Mouse (Mus musculus): Measurements from ENCODE around the gene Ddc. TPM values are rescaled to one million over a fixed set of nuclear protein-coding genes. Genes with fewer than 3 reads are reported as not detected.

The Ddc gene
- polyA plus RNA-seq, 1 experiment from 2014 or later = 13.4 TPM

DNA sequence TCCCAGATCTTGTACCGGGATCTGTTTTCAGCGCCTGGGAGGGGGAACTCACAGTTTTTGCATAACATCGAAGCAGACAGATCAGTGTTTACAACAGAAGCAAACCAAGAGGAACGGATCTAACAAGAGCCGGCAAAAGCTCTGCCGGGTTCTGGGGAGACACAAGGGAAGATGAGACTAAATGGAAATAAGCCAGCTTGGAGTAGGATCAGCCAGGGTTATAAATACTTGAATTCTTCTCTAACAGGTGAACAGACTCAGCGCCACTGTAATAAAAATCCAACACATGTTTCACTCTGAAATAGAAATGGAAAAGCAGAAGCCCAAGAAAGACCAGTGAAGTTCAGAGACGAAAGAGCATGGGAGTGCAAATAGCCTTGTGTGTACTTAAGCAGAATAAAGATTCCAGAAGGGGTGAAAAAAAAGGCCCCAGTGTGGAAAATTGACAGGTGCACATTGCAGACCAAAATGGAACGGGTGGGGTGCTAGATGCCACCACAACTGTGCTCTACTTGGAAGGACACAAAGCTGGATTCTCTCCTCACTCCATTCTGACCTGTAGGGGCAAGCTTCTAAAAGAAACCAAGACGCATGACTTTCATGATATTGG is 4.8 kb downstream of the Ddc start:
- Histone ChIP-seq H3K4me2 (peak overlapping the region; percentile 16), H3K27me3 (ENCODE audit: insufficient read depth, low read length) (no peaks in the 10 kb centered on the region), H3K36me3 (ENCODE audit: insufficient read depth) (no peaks in the 10 kb centered on the region), H3K4me1 (ENCODE audit: insufficient read depth) (peaks cover 13% of the 10 kb centered on the region), H3K9me3 (ENCODE audit: low read depth, low read length) (no peaks in the 10 kb centered on the region), H3K9ac (no peak overlapping the region), H3K4me3 (ENCODE audit: low read depth, low read length) (no peak overlapping the region), H3K27ac (ENCODE audit: low read depth) (peak overlapping the region; percentile 76)
- DNase-seq (peak; percentile 43), ATAC-seq (ENCODE audit: insufficient read depth) (no peak)
- 30% methylated on average over 10 of the region's 10 CpGs for WGBS
- TF ChIP-seq CTCF (IDR thresholded peaks at IDR 0.05; ENCODE audit: low read depth) = peak; percentile 21; the same call in 1 of the 2 replicates

DNA sequence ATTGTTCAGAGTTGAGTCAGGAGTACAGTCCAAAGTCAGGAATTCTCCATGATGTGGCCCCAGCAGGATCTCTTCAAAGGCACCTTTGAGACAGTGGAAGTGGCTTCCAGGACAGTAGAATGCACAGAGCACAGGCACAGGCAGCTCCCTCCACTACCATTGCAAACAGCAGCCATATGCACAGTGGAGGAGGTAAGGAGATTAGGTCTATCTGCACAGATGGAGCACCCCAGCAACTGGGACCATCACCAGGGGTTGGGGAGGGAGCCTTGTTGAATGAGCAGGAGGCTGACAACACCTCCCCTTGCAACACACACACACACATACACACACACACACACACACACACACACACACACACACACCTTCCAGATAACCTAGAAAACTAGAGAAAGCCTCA is 6.1 kb downstream of the Ddc start:
- no peaks in the 10 kb centered on the region for H3K36me3 ChIP-seq (ENCODE audit: insufficient read depth)
- H3K4me2 ChIP-seq = no peak overlapping the region
- H3K4me3 ChIP-seq (ENCODE audit: low read depth, low read length) = no peak overlapping the region
- TF ChIP-seq CTCF (IDR thresholded peaks at IDR 0.05; ENCODE audit: low read depth) = no peak
- no peaks in the 10 kb centered on the region for H3K9me3 ChIP-seq (ENCODE audit: low read depth, low read length)
- H3K27ac ChIP-seq (ENCODE audit: low read depth) = peak overlapping the region; percentile 76
- H3K27me3 ChIP-seq (ENCODE audit: insufficient read depth, low read length) = no peaks in the 10 kb centered on the region
- H3K4me1 ChIP-seq (ENCODE audit: insufficient read depth) = peaks cover 16% of the 10 kb centered on the region
- DNase-seq = no peak
- no peak overlapping the region for H3K9ac ChIP-seq
- no peak for ATAC-seq (ENCODE audit: insufficient read depth)

DNA sequence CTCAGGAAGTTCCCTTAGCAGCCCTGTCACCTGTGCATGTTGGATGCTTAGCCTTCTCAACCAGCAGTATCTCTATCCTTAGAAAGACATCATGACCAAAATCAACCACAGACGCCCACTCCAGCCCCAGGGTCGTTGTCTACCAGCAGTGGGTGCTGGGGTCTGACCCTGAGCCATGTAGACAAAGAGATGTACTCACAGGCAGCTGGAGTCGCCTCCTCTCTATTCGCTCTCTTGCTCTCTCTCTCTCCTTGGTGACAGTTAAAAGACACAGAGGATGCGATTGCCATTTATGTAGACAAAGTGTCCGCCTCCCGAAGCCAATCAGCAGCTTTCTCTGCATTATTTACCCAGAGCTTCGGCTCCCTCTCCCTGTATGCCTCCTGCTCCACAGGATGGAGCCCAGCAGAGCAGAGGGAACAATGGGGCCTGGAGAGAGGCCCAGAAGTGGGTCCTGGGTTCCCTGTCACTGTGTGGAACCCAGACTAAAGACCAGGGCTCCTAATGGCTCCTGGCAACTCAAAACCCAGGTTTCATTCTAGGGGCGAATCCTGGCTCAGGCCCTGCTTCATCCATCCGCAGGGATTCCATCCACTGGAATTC is 7.7 kb downstream of the Ddc start:
- no peaks in the 10 kb centered on the region for H3K27me3 ChIP-seq (ENCODE audit: insufficient read depth, low read length)
- no peaks in the 10 kb centered on the region for H3K9me3 ChIP-seq (ENCODE audit: low read depth, low read length)
- H3K9ac ChIP-seq = no peak overlapping the region
- H3K27ac ChIP-seq (ENCODE audit: low read depth) = 0 out of 2 replicates have a peak overlapping the region, but pooled peaks have one; percentile 7
- H3K36me3 ChIP-seq (ENCODE audit: insufficient read depth) = no peaks in the 10 kb centered on the region
- peaks cover 29% of the 10 kb centered on the region for H3K4me1 ChIP-seq (ENCODE audit: insufficient read depth)
- 68% methylated on average over 10 of the region's 10 CpGs for WGBS
- ATAC-seq (ENCODE audit: insufficient read depth) (no peak), DNase-seq (no peak)
- H3K4me3 ChIP-seq (ENCODE audit: low read depth, low read length) = no peak overlapping the region
- no peak overlapping the region for H3K4me2 ChIP-seq
- no peak for TF ChIP-seq CTCF (IDR thresholded peaks at IDR 0.05; ENCODE audit: low read depth)

DNA sequence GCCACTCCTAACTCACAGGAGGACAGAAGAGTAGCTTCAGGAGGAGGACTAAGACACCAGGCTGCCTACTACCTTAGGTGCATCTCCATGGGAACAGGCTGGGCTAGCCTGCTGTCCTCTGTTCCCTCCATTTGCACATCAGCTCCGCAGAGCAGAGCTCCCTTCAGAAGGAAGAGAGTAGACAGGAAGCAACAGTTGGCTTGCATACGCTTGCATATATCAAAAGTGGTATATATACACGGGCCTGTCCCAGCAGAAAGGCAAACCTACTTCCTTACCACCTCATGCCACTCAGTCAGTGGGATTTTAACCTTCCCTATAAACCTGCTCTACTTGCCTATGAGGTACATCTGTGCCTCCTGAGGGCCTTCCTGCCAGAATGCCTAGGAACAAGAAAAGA is 9.2 kb downstream of the Ddc start:
- no peak for DNase-seq
- peaks cover 37% of the 10 kb centered on the region for H3K4me1 ChIP-seq (ENCODE audit: insufficient read depth)
- TF ChIP-seq CTCF (IDR thresholded peaks at IDR 0.05; ENCODE audit: low read depth) = no peak
- H3K4me2 ChIP-seq = no peak overlapping the region; the same call in 1 of the 2 replicates
- no peaks in the 10 kb centered on the region for H3K36me3 ChIP-seq (ENCODE audit: insufficient read depth)
- H3K9me3 ChIP-seq (ENCODE audit: low read depth, low read length) = no peaks in the 10 kb centered on the region
- ATAC-seq (ENCODE audit: insufficient read depth) = no peak
- H3K4me3 ChIP-seq (ENCODE audit: low read depth, low read length) = no peak overlapping the region
- H3K27me3 ChIP-seq (ENCODE audit: insufficient read depth, low read length) = no peaks in the 10 kb centered on the region
- WGBS = 63% methylated on average over 3 of the region's 3 CpGs
- no peak overlapping the region for H3K9ac ChIP-seq
- H3K27ac ChIP-seq (ENCODE audit: low read depth) = peak overlapping the region; percentile 44

DNA sequence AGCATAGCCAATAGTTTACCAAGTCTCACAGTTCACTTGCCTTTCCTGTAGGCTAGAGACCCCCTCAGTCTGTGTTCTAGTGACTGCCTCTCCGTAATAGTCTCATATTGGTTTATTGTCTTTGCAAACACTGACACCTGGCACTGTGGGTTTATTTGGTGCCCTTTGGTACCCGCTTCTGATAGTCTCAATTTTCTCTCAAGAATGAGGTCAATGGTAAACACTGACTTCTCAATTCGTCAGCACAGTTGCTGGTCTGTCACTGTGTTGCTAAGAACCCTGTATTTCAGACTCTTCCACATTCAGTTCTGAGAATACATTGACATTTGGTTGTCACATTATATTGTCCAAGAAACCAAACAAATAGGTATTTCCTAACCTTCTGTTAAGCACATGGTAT is 9.9 kb downstream of the Ddc start:
- Histone ChIP-seq H3K4me1 (ENCODE audit: insufficient read depth) (peaks cover 40% of the 10 kb centered on the region), H3K36me3 (ENCODE audit: insufficient read depth) (no peaks in the 10 kb centered on the region), H3K27ac (ENCODE audit: low read depth) (no peak overlapping the region; the same call in 1 of the 2 replicates), H3K27me3 (ENCODE audit: insufficient read depth, low read length) (no peaks in the 10 kb centered on the region), H3K9ac (no peak overlapping the region), H3K4me3 (ENCODE audit: low read depth, low read length) (no peak overlapping the region), H3K4me2 (no peak overlapping the region), H3K9me3 (ENCODE audit: low read depth, low read length) (no peaks in the 10 kb centered on the region)
- 47% methylated on average over 3 of the region's 3 CpGs for WGBS
- DNase-seq (no peak), ATAC-seq (ENCODE audit: insufficient read depth) (no peak)
- no peak for TF ChIP-seq CTCF (IDR thresholded peaks at IDR 0.05; ENCODE audit: low read depth)

DNA sequence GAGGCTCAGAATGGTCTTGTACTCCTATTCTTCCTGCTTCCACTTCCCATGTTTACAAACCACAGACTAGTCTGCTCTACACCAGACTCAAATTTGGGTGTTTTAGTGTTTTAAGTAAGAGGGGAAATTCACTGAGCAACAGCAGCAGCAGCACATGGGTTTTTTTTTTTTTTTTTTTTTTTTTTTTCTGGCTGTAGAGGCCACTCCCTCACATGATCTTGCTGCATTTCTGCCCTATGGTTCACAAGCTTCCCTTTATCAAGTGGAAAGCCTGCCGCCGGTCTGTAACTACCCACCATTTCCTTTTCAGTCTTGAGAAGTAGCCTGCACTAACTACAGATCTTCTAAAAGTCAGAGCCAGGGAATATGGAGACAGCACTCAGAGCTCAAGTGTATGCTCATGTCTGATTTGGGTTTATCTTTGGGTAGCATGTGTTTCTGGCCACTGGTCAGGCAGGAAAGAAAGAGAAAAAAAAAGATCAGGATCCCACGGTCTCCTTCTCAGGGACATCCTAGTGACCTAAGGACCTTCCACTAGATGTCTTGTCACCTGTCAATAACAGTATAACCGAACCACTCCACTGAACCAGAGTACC is 11.4 kb downstream of the Ddc start:
- no peak overlapping the region for H3K4me3 ChIP-seq (ENCODE audit: low read depth, low read length)
- H3K4me2 ChIP-seq = no peak overlapping the region
- H3K27ac ChIP-seq (ENCODE audit: low read depth) = peak overlapping the region; percentile 86
- H3K4me1 ChIP-seq (ENCODE audit: insufficient read depth) = peaks cover 46% of the 10 kb centered on the region
- no peak for TF ChIP-seq CTCF (IDR thresholded peaks at IDR 0.05; ENCODE audit: low read depth)
- H3K9me3 ChIP-seq (ENCODE audit: low read depth, low read length) = no peaks in the 10 kb centered on the region
- no peak for ATAC-seq (ENCODE audit: insufficient read depth)
- DNase-seq = peak; percentile 46
- no peak overlapping the region for H3K9ac ChIP-seq
- no peaks in the 10 kb centered on the region for H3K36me3 ChIP-seq (ENCODE audit: insufficient read depth)
- WGBS = 23% methylated on average over 4 of the region's 4 CpGs
- H3K27me3 ChIP-seq (ENCODE audit: insufficient read depth, low read length) = no peaks in the 10 kb centered on the region

DNA sequence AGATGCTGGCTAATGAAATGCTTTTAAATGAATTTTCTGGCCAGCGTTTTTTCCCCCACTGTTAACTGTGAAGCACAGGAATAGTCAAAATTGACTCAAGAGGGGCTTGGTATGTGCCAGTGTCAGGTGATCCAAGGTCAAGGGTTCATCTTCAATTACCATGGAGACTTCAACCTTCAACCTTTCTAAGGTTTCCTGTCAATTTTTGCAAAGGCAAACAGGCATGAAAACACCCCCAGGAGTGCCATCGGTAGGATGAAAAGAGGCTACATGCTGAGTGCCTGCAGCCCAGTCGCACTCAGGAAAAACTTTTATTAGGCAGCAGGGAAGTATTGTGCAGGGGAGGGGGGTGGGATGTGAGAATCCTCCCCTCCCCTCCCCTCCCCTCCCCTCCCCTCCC is 12.0 kb downstream of the Ddc start:
- DNase-seq (no peak), ATAC-seq (ENCODE audit: insufficient read depth) (no peak)
- Histone ChIP-seq H3K4me2 (no peak overlapping the region), H3K9ac (no peak overlapping the region), H3K9me3 (ENCODE audit: low read depth, low read length) (no peaks in the 10 kb centered on the region), H3K4me1 (ENCODE audit: insufficient read depth) (peaks cover 50% of the 10 kb centered on the region), H3K36me3 (ENCODE audit: insufficient read depth) (no peaks in the 10 kb centered on the region), H3K27ac (ENCODE audit: low read depth) (peak overlapping the region; percentile 99), H3K4me3 (ENCODE audit: low read depth, low read length) (no peak overlapping the region), H3K27me3 (ENCODE audit: insufficient read depth, low read length) (no peaks in the 10 kb centered on the region)
- TF ChIP-seq CTCF (IDR thresholded peaks at IDR 0.05; ENCODE audit: low read depth) = no peak
- WGBS = 14% methylated on average over 3 of the region's 3 CpGs
